Mouse (Mus musculus) forebrain, embryonic 15.5 days (tissue): Measurements from ENCODE around the gene Spata31d1b. TPM values are rescaled to one million over a fixed set of nuclear protein-coding genes. Genes with fewer than 3 reads are reported as not detected.

Source experiments
- ATAC-seq: fragments of 200-750 bp; cut with Nextera tagmentation; replicated peaks from 2 replicates; pipeline ENCODE4 v1.8.0; 2017; ENCODE audit warnings: mild to moderate bottlenecking, moderate TSS enrichment, moderate library complexity
- H3K27ac ChIP-seq: fragments of 300-500 bp; sonication (generic); replicated peaks from 2 replicates; pipeline ENCODE4 v1.5.1; 2015; ENCODE audit warnings: mild to moderate bottlenecking, inconsistent platforms
- H3K27me3 ChIP-seq: fragments of 300-500 bp; sonication (generic); 2 replicates; pipeline ENCODE4 v1.6.1; 2015; ENCODE audit warnings: inconsistent platforms
- H3K36me3 ChIP-seq: fragments of 300-500 bp; sonication (generic); 2 replicates; pipeline ENCODE4 v1.6.1; 2015; ENCODE audit warnings: mild to moderate bottlenecking, inconsistent platforms
- H3K4me1 ChIP-seq: fragments of 300-500 bp; sonication (generic); 2 replicates; pipeline ENCODE4 v1.6.1; 2015; ENCODE audit warnings: inconsistent platforms
- H3K4me2 ChIP-seq: fragments of 300-500 bp; sonication (generic); replicated peaks from 2 replicates; pipeline ENCODE4 v1.6.1; 2015; ENCODE audit warnings: mild to moderate bottlenecking, inconsistent platforms
- H3K4me3 ChIP-seq: fragments of 300-500 bp; sonication (generic); 2 replicates; pipeline ENCODE4 v1.5.1; 2015; ENCODE audit warnings: mild to moderate bottlenecking, inconsistent platforms
- H3K9ac ChIP-seq: fragments of 300-500 bp; sonication (generic); replicated peaks from 2 replicates; pipeline ENCODE4 v1.6.1; 2015; ENCODE audit warnings: mild to moderate bottlenecking, inconsistent platforms
- H3K9me3 ChIP-seq: fragments of 300-500 bp; sonication (generic); 2 replicates; pipeline ENCODE4 v1.6.1; 2016; ENCODE audit warnings: inconsistent platforms
- WGBS: fragments of 180-500 bp; shearing (Covaris S2); methylation state at CpG from one replicate; pipeline ENCODE4 v1.1.7; 2015; ENCODE audit warnings: mixed read lengths; 5-methylcytosine and 5-hydroxymethylcytosine counted together
- polyA plus RNA-seq: library from polyadenylated mRNA; unstranded; fragments of >200 nt; fragmentation: Nextera tagmentation; extraction: Ambion mirVana; gene quantifications from 2 replicates; pipeline ENCODE4 v1.2.1, GENCODE M21; 2015

Spata31d1b gene
- polyA plus RNA-seq, 1 experiment from 2014 or later = not detected

- Histone ChIP-seq H3K9ac (no peak overlapping the region), H3K9me3 (no peaks in the 10 kb centered on the region), H3K4me2 (no peak overlapping the region), H3K4me1 (peaks cover 37% of the 10 kb centered on the region), H3K36me3 (peaks cover 5% of the 10 kb centered on the region), H3K27me3 (no peaks in the 10 kb centered on the region), H3K27ac (no peak overlapping the region), H3K4me3 (no peak overlapping the region)
- no peak for ATAC-seq
- WGBS = 84% methylated on average over 11 of the region's 11 CpGs
Observed at GRCm38 (mm10) chr13:59766786-59767515, 54.9 kb downstream of the Spata31d1b start.

- Histone ChIP-seq H3K4me1 (peaks cover 37% of the 10 kb centered on the region), H3K27me3 (no peaks in the 10 kb centered on the region), H3K4me2 (peak overlapping the region; percentile 75), H3K36me3 (peaks cover 14% of the 10 kb centered on the region), H3K9ac (peak overlapping the region; percentile 79), H3K27ac (no peak overlapping the region), H3K9me3 (no peaks in the 10 kb centered on the region), H3K4me3 (peak overlapping the region; percentile 87)
- ATAC-seq = no peak
- 31% methylated on average over 13 of the region's 13 CpGs for WGBS
Observed at GRCm38 (mm10) chr13:59768531-59768930, 56.4 kb downstream of the Spata31d1b start.

Other genes starting within 250 kb of the Spata31d1b start
- gene Agtpbp1, start 127.1 kb upstream of the Spata31d1b start, polyA plus RNA-seq = 50.8 and 52.3 TPM in 2 replicates
- gene Naa35, start 127.0 kb upstream of the Spata31d1b start, polyA plus RNA-seq = 157 and 161 TPM in 2 replicates
- gene Golm1, start 36.5 kb upstream of the Spata31d1b start, polyA plus RNA-seq = 48.2 and 48.6 TPM in 2 replicates
- not detected in 2 replicates for gene 4921517D22Rik, start 18.2 kb upstream of the Spata31d1b start, polyA plus RNA-seq
- 0.15 and 0.29 TPM in 2 replicates for gene Spata31d1a, start 2.0 kb upstream of the Spata31d1b start, polyA plus RNA-seq
- gene Spata31d1d, start 19.5 kb downstream of the Spata31d1b start, polyA plus RNA-seq = not detected in 2 replicates
- 0.39 TPM in 1 of 2 replicates, not detected in the other for gene 1700014D04Rik, start 34.5 kb downstream of the Spata31d1b start, polyA plus RNA-seq
- gene Isca1, start 57.5 kb downstream of the Spata31d1b start, polyA plus RNA-seq = 129 and 146 TPM in 2 replicates
- not detected in 2 replicates for gene Gm49354, start 70.0 kb downstream of the Spata31d1b start, polyA plus RNA-seq
- gene Tut7, start 110.9 kb downstream of the Spata31d1b start, polyA plus RNA-seq = 54.9 and 58.9 TPM in 2 replicates